Mouse (Mus musculus) kidney, postnatal 0 days (tissue): ENCODE measurements around the gene Fam205c. TPM values are rescaled to one million over a fixed set of nuclear protein-coding genes. Genes with fewer than 3 reads are reported as not detected.

Experiments used
- ATAC-seq: fragments of 200-750 bp; cut with Nextera tagmentation; replicated peaks from 2 replicates; pipeline ENCODE4 v1.8.0; 2017; ENCODE audit warnings: low read depth, moderate number of reproducible peaks, moderate TSS enrichment, moderate library complexity; ENCODE audit not compliant: low FRiP score
- DNase-seq: peaks from one replicate; pipeline ENCODE4 v3.0.0-alpha.2; 2016; ENCODE audit warnings: low spot score
- H3K27ac ChIP-seq: fragments of 300-500 bp; sonication (generic); 2 replicates; pipeline ENCODE4 v1.5.1; 2014; ENCODE audit warnings: mild to moderate bottlenecking
- H3K27me3 ChIP-seq: fragments of 300-500 bp; sonication (generic); 2 replicates; pipeline ENCODE4 v1.6.1; 2014; ENCODE audit warnings: low read length, mixed read lengths; ENCODE audit not compliant: insufficient read depth
- H3K36me3 ChIP-seq: fragments of 300-500 bp; sonication (generic); 2 replicates; pipeline ENCODE4 v1.6.1; 2014; ENCODE audit warnings: low read length, mixed read lengths; ENCODE audit not compliant: insufficient read depth
- H3K4me1 ChIP-seq: fragments of 300-500 bp; sonication (generic); replicated peaks from 2 replicates; pipeline ENCODE4 v1.6.1; 2014; ENCODE audit warnings: antibody characterized with exemption, low read length, mixed read lengths; ENCODE audit not compliant: insufficient read depth
- H3K4me2 ChIP-seq: fragments of 300-500 bp; sonication (generic); 2 replicates; pipeline ENCODE4 v1.6.1; 2014; ENCODE audit warnings: mild to moderate bottlenecking, low read length, moderate library complexity, mixed read lengths
- H3K4me3 ChIP-seq: fragments of 300-500 bp; sonication (generic); replicated peaks from 2 replicates; pipeline ENCODE4 v1.5.1; 2014; ENCODE audit warnings: low read depth, low read length
- H3K9ac ChIP-seq: fragments of 300-500 bp; sonication (generic); 2 replicates; pipeline ENCODE4 v1.6.1; 2014; ENCODE audit warnings: low read depth, low read length
- H3K9me3 ChIP-seq: fragments of 300-500 bp; sonication (generic); replicated peaks from 2 replicates; pipeline ENCODE4 v1.6.1; 2016; ENCODE audit warnings: low read length, inconsistent platforms, mixed read lengths
- CTCF ChIP-seq: IDR thresholded peaks from 2 replicates; pipeline ENCODE4 v1.5.1; 2016; ENCODE audit warnings: antibody characterized with exemption, low read depth, mild to moderate bottlenecking, moderate library complexity
- WGBS: fragments of 180-500 bp; shearing (Covaris S2); extraction: QIAGEN DNeasy Blood & Tissue Kit; methylation state at CpG from one replicate; pipeline ENCODE4 v1.1.7; 2014; 5-methylcytosine and 5-hydroxymethylcytosine counted together
- polyA plus RNA-seq: library from polyadenylated mRNA; unstranded; fragments of >200 nt; fragmentation: Nextera tagmentation; extraction: Ambion mirVana; gene quantifications from 2 replicates; pipeline ENCODE4 v1.2.1, GENCODE M21; 2015

Fam205c gene
- polyA plus RNA-seq, 1 experiment from 2014 or later = 0.09 TPM

DNA sequence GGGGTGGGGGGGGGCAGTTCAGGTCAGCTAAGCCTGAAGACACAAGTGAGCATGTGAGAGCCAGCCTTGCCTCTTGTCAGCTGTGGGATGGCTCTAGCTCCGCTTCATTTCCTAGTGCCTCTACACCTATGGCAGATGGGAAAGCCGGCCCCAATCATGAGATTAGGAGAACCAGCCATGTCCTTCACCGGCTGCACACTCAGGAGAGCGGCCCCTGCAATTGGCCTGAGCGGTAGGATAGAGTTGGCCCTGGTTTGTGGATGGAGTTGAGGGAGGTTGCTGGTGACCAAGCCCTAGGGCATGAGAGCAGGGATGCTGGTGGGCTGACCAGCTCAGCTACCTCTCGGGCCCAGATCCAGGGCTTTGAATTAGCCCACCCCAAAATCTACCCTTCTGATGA, 14.8 kb upstream of the Fam205c start:
- Histone ChIP-seq H3K27me3 (no peaks in the 10 kb centered on the region), H3K9ac (no peak overlapping the region), H3K4me3 (no peak overlapping the region), H3K9me3 (no peaks in the 10 kb centered on the region), H3K27ac (no peak overlapping the region), H3K4me1 (no peaks in the 10 kb centered on the region), H3K4me2 (no peak overlapping the region), H3K36me3 (no peaks in the 10 kb centered on the region)
- no peak for TF ChIP-seq CTCF
- ATAC-seq = no peak
- 95% methylated on average over 6 of the region's 6 CpGs for WGBS
- DNase-seq = no peak

DNA sequence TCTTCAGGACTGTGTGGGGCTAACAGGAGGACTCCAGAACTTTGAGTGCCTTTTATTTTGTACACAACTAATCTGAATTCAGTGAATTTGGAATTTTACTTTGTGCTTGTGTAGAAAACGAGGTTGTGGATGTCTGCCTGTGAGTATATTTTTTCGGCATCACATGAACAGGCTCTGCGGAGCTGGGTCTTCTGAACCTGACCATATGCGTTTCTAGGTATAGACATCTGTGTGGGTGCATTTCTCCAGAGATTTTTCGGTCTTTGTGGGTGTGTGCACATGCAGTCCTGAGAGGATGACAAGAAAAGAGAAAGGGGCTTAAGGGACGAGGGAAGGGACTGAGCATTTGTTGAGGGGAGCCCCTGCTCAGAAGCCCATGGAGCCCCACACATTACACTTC, 12.9 kb upstream of the Fam205c start:
- no peaks in the 10 kb centered on the region for H3K36me3 ChIP-seq
- TF ChIP-seq CTCF = no peak
- no peaks in the 10 kb centered on the region for H3K9me3 ChIP-seq
- 90% methylated on average over 6 of the region's 6 CpGs for WGBS
- no peak overlapping the region for H3K4me3 ChIP-seq
- H3K27ac ChIP-seq = no peak overlapping the region
- H3K4me1 ChIP-seq = no peaks in the 10 kb centered on the region
- no peak for ATAC-seq
- DNase-seq = no peak
- H3K9ac ChIP-seq = no peak overlapping the region
- H3K27me3 ChIP-seq = no peaks in the 10 kb centered on the region
- H3K4me2 ChIP-seq = no peak overlapping the region

DNA sequence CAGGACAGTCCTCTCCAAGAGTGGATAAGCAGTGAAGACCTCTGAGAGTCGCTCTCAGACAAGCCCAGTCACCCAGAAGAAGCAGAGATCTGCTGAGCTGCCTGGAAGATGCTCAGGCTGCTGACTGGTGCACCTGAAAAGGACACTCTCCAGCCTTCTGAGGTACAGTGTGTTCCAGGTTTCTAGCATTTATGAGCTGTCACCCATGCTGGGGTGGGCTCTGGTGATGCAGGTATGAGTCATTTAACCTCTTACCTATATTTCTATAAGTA, 6.6 kb upstream of the Fam205c start:
- DNase-seq = no peak
- H3K27me3 ChIP-seq = no peaks in the 10 kb centered on the region
- no peak for ATAC-seq
- 47% methylated on average over 1 of the region's 1 CpGs for WGBS
- H3K9ac ChIP-seq = no peak overlapping the region
- H3K4me1 ChIP-seq = no peaks in the 10 kb centered on the region
- no peaks in the 10 kb centered on the region for H3K36me3 ChIP-seq
- H3K27ac ChIP-seq = no peak overlapping the region
- H3K9me3 ChIP-seq = no peaks in the 10 kb centered on the region
- H3K4me2 ChIP-seq = no peak overlapping the region
- H3K4me3 ChIP-seq = no peak overlapping the region
- TF ChIP-seq CTCF = no peak

DNA sequence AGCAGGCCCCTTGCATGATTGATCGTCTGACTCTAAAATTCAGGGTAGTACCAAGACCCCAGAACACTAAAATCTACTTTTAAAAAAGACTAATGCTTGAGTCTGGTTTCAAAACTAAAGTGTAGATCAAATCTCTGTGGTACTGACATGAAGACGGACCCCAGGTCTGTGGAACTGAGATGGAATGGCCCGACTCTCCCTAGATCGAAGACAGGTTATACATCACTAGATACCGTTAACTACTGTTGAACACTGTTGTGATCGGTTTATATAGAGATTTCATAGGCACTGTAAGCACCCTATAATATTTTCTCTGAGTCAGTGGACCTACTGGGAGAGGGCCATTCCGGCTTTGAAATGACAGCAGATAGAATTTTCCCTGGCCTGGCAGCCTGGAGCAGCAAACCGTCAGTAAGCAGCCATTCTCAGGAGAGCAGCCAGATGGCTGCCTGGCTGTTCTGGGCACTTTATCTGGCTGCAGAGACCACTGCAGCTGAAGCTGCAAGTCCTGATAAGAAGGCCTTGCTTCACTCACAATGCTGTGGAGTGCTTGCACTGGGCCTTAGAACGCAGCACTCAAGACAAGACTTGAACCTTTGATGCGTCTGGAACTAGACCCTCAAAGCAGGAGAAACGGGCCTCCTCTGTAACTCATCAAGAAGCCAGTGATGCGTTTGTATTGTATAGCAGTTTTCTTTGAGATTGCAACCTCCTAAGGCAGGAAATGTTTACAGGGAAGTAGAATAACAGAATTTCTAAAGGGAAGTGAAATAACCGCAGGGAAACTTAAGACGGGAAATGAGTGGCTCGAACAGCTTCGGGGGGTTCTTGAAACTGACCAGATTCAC, 6.0 kb upstream of the Fam205c start:
- no peak for TF ChIP-seq CTCF
- no peak overlapping the region for H3K4me3 ChIP-seq
- DNase-seq = no peak
- no peaks in the 10 kb centered on the region for H3K9me3 ChIP-seq
- no peaks in the 10 kb centered on the region for H3K4me1 ChIP-seq
- no peaks in the 10 kb centered on the region for H3K36me3 ChIP-seq
- no peak for ATAC-seq
- WGBS = 78% methylated on average over 16 of the region's 16 CpGs
- H3K9ac ChIP-seq = no peak overlapping the region
- no peaks in the 10 kb centered on the region for H3K27me3 ChIP-seq
- no peak overlapping the region for H3K4me2 ChIP-seq
- no peak overlapping the region for H3K27ac ChIP-seq

DNA sequence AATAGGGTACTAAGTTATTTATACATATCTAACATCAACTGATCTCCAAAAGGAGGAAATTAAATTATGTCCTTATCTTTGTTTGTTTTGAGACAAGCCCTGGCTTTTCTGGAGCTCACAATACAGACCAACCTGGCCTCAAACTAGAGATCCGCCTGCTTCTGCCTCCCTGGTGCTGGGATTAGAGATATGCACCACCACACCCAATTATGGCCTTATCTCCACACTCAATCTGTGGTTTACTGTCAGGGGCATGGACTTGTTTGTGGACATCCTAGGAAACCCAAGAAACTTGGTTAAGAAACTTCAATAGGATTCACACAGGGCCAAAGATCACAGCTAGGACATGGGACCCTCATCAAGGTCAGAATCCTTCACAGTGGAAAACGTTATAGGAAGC, 3.6 kb upstream of the Fam205c start:
- no peaks in the 10 kb centered on the region for H3K4me1 ChIP-seq
- no peaks in the 10 kb centered on the region for H3K36me3 ChIP-seq
- no peaks in the 10 kb centered on the region for H3K27me3 ChIP-seq
- TF ChIP-seq CTCF = no peak
- no peak overlapping the region for H3K27ac ChIP-seq
- H3K4me3 ChIP-seq = no peak overlapping the region
- ATAC-seq (no peak), DNase-seq (no peak)
- no peaks in the 10 kb centered on the region for H3K9me3 ChIP-seq
- WGBS = 75% methylated on average over 2 of the region's 2 CpGs
- H3K9ac ChIP-seq = no peak overlapping the region
- no peak overlapping the region for H3K4me2 ChIP-seq

DNA sequence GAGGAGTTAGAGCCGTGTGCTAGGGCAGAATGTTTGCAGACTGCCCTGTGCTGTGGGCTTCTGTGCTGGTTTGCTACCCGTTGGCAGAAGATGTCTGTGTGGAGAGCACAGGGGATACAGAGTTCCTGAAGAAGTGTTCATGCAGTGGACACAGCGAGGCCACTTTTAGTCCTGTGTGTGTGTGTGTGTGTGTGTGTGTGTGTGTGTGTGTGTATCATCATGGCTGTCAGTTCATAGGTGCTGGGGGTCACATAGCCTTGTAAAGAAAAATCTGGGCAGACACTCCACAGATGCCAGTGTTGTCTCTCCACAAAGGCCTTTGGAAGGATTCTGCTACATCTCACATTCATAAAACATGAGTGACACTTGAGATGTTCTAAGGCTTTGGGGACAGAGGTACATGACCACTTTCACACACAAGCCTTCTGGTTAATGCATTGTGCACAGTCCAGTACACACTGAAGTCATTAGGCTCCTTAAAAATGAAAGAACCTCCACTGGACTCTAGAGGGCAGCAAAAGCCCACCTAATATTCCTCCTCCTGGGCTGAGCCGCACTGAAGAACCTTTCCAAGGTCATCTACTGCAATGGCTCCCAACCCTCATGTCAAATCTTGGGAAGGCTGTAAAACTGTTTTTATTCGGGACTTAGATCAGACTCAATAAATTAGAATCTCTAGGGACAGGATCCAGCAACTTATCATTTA, 2.7 kb upstream of the Fam205c start:
- 28% methylated on average over 5 of the region's 5 CpGs for WGBS
- no peak overlapping the region for H3K27ac ChIP-seq
- no peaks in the 10 kb centered on the region for H3K27me3 ChIP-seq
- ATAC-seq (no peak; the same call in 1 of the 2 replicates), DNase-seq (peak; percentile 89)
- H3K36me3 ChIP-seq = no peaks in the 10 kb centered on the region
- peak; percentile 80 for TF ChIP-seq CTCF
- H3K4me1 ChIP-seq = no peaks in the 10 kb centered on the region
- no peaks in the 10 kb centered on the region for H3K9me3 ChIP-seq
- no peak overlapping the region for H3K9ac ChIP-seq
- no peak overlapping the region for H3K4me2 ChIP-seq
- no peak overlapping the region for H3K4me3 ChIP-seq
